Mouse (Mus musculus) embryo, embryonic 10.5 days (tissue): Measurements from ENCODE around the gene Bbip1.
"Not testable (repeated sequence)": the region's sequence is repeated elsewhere in the genome, so short reads cannot be mapped to it uniquely, and the experiment has no call there.

ENCODE experiments used
- DNase-seq: peaks from one replicate; pipeline ENCODE4 v3.0.0-alpha.2; 2015; ENCODE audit warnings: low spot score

The Bbip1 gene

DNA sequence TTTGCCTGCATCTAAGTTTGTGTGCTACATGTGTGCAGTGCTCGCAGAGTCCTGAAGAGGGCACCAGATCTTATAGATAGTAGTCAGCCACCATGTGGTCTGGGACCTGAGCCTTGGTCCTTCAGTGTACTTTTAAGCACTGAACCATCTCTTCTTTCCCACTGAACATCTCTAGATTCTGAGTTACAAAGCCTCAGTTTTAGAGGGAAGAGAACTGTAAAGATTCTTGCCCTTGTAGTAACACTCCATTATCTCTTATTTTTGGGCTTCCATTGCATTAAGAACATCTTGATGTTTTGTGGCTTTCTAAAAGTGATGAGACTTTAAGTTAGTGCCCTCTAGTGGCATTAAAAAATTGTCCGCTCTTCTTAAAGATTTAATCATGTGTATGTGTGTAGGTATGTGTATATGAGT, 19.1 kb downstream of the Bbip1 start:
- DNase-seq: peak; percentile 76

GRCm38 (mm10) chr19:53921996-53922395, 22.4 kb downstream of the Bbip1 start:
- not testable (repeated sequence) for DNase-seq

- no peak for DNase-seq
These were observed 24.9 kb downstream of the Bbip1 start for GRCm38 (mm10) chr19:53919541-53919940.

DNA sequence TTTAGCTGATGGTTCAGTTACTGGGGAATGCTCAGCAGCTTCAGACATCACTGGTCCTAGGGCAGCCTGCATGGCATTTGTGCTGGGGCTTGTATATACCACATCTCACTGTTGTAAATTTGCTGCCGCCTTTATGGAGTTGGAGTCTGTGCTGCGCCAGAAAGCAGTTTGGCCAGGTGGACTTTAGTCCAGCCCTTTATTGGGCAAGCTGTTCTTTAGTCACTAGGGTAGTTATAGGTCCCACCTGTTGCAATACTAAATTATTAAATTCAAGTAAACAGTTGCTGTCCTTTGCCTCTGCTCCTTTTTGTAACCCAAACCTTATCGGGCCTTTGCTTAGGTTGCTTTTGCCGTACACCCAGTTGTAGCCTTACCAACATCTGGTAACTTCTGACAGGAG, 29.5 kb downstream of the Bbip1 start:
- no peak for DNase-seq

- DNase-seq: not testable (repeated sequence)
These were observed 37.7 kb downstream of the Bbip1 start for GRCm38 (mm10) chr19:53906703-53907070.

DNA sequence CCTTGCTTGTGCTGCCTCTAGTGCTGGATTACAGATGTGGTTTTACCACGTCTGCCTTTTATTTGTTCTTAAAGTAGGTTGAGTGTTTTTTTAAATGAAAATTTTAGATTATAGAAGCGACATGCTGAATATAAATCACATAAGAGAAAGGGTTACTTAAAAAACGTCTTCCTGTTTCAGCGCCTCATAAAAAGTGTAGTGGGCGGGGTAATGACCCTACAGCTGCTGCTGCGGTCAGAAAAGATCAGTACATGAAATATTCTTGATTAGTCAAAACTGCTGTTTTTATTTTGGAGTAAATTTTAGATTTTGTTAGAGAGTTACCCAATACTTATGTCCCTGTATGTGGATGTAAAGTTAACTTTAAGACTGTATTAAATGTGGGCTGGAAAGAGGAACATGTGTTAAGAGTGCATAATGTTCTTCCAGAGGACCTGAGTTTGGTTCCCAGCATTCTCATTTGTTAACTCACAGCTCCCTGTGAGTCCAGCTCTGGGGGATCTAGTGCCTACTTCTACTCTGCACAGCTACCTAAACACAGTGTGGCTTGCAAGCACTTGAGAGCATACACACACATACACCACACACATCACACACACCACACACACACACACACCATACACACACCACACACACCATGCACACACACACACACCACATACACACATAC, 38.3 kb downstream of the Bbip1 start:
- DNase-seq: no peak

DNA sequence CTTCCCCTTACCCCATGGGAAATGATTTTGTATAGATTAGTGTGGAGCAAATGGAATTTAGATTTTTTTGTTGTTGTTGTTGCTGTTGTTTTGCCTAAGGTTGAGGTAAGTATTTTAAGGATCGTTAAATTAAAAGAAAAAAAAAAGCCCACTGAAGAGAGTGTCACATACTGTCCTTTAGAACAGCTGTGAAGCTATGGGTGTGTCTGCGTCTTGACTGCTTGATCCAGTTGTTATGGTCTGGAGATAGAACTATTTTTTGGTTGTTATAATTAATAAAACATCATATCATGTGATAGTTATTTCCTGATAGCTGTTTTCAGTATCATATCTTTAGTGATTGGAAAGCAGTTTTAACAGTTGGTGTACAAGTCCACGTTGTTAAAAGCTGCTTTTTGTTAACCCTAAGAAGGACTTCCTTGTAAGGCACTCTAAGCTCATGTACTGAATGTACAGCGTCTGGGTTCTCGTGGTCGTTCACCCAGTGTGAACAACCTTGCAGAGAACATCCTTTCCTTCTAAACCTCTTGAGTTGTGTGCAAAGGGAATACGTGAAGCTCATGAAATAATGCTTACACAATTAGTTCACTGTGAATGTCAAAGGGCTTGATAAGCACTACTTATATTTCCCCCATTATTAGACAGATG, 39.5 kb downstream of the Bbip1 start:
- DNase-seq: no peak

- peak; percentile 62 for DNase-seq
These were observed 40.7 kb downstream of the Bbip1 start for GRCm38 (mm10) chr19:53903507-53904321.

GRCm38 (mm10) chr19:53902739-53903487, 41.5 kb downstream of the Bbip1 start:
- DNase-seq: peak; percentile 98

DNA sequence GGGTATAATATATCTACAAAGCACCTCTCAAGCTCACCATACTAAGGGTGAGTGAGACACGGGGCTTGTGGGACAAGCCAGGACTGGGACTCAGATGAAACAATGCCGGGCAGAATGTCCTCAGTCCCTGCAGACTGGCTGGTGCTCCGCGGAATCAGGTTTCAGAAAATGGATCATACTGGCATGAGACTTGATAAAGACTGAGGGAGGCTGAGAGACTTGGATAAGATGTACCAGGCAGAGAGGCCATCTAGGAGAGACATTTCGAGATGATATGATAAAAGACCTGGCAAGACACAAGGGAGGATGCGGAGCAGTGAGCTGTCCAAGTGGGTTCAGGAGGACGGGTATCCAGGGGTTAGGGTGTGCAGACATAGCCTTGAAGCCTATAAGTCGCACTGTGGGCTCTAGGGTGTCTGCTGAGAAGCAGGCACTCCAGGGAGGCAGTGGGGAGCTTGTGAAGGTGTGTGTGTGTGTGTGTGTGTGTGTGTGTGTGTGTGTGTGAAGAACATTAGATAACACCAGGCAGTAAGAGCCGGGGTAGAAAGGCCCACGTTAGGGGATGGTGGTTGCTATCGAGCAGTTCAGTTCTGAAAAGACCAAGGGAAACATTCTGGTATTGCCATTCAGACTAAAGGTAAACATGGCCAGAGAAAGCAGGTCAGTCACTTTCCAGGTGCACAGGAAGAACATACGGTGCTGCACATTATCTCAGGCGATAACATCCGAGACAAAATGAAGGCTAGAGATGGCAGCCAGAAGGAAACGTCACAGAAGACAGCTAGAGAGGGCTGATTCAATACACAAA, 42.3 kb downstream of the Bbip1 start:
- DNase-seq: no peak

- DNase-seq: no peak
These were observed 44.4 kb downstream of the Bbip1 start for GRCm38 (mm10) chr19:53899941-53900610.

DNA sequence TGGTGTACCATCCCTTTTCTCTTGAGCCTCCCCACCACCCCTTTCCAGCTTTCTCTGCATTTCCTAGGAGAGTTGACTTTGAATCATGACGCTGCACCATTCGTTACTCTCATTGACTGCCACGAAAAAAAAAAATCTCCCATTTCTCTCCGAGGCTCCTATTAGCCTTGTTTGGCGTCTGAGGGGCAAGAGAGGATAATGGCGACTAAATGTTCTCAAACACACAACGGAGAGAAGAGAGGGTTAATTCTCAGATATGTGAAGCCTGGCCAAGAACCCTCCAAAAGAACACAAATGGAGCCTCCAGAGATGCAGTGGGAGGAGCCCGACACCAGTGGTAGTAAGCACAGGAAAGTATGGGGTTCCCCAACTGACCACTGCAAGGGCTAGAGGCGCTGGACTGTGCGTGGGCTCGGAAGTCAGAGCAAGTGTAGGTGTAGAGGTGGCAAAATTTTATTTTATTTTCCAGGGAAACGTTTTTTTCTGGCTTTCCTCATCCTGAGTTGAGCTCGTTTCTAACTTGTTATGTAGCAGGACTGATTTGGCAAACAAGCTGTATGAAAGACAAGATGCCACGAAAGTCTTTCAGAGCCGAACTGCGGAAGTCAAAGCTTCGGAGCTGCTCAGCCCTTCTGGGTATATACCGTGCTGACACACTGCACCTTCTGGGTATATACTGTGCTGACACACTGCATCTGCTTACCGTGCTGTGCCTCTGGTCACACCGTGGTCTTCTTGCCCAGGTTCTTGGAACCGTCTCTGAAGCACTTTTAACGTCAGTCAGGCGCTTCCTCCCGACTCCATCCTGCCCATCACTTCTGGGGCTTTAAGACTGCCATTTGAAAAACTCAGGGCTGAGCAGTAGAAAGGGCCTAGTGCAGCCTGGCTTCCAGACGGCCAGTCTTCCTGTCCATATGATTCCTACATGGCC, 45.2 kb downstream of the Bbip1 start:
- DNase-seq: no peak

GRCm38 (mm10) chr19:53898498-53898897, 45.9 kb downstream of the Bbip1 start:
- no peak for DNase-seq

GRCm38 (mm10) chr19:53898046-53898445, 46.4 kb downstream of the Bbip1 start:
- no peak for DNase-seq

- no peak for DNase-seq
These were observed 49.8 kb downstream of the Bbip1 start for GRCm38 (mm10) chr19:53894538-53895121.

GRCm38 (mm10) chr19:53893711-53894171, 50.7 kb downstream of the Bbip1 start:
- no peak for DNase-seq

DNA sequence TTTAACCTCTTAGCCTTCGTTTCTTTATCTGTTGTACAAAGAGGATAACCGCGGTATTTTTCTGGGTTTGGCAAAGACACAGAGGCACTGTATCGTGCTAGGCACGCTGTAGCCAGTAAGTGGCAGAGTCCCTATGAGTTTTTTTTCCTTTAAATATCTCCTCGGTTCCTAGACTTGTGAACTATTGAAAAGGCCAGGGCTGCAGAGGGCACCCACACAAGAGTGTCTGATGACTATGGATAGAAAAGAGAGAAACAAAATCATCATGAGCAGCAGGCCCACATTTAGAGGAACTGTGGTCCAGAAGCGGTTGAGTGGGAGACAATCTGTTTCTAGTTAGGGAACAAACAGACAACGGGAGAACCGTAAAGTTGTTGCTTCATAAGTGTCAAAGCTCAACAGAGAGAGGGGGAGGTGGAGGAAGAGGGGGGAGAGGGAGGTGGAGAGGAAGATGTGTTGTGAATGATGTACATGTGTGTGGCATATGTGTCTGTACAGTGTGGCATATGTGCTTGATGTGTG, 51.5 kb downstream of the Bbip1 start:
- DNase-seq: peak; percentile 24

DNA sequence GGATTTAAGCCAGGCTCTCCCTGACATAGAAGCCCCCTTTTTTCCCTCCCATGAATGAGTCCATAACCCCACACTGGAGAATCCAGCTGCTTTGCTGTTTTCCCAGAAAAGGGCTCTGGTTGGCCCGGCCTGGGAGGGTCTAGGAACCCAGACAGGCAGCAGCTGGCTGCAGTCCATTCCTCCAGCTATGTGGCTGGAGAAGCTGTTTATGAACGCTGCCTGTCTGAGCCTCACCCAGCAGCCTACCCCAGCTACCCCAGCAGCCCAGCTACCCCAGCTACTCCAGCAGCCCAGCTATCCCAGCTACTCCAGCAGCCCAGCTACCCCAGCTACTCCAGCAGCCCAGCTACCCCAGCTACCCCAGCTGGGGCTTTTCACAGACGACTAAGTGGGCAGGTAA, 52.4 kb downstream of the Bbip1 start, which contains the start of gene Pdcd4:
Gene Pdcd4, plus strand, starts transcription at position 171 of the 400 bp plus-strand sequence.
- DNase-seq: no peak

- DNase-seq: no peak
These were observed 52.9 kb downstream of the Bbip1 start for GRCm38 (mm10) chr19:53891569-53891968.
